Mouse (Mus musculus) spleen, adult 2 months (tissue): ENCODE measurements around the gene Slc7a10.

Experiments used
- CTCF ChIP-seq: fragments of 200-500 bp; IDR thresholded peaks from 2 replicates; pipeline ENCODE4 v1.5.1; 2011; ENCODE audit warnings: mild to moderate bottlenecking, inconsistent platforms; ENCODE audit not compliant: insufficient read depth, insufficient read length, insufficient replicate concordance; ENCODE audit errors: extremely low read depth
- POLR2A ChIP-seq: fragments of 200-500 bp; IDR thresholded peaks from 2 replicates; pipeline ENCODE4 v1.6.1; 2011; ENCODE audit warnings: low read depth, low read length, inconsistent platforms

GRCm38 (mm10) chr7:35214442-35215222 lies 28.4 kb downstream of the Slc7a10 start:
- TF ChIP-seq CTCF (no peak), POLR2A (no peak)
